In the genomic region with DNA sequence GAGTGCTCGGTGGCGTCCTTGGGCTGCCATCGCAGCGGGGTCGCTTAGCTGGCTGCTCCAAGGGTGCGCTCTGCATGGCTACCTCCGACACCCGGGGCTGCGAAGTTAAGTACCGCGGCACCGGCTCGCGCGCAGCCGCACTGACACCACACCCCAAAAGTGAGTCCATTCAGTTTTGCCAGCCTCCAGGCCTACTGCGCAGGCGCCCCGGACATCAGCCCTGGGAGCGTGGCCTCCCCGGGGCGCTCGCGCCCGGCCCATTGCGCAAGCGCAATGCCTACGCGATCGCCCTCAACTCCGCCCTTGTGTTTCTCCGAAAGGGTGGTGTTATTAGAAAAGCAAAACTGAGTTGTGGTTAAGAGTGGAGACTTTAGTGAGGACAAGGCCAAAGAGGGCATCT, we compare ENCODE assay signal across 8 mouse cellular contexts. TPM values are rescaled to one million over a fixed set of nuclear protein-coding genes. Genes with fewer than 3 reads are reported as not detected.
DNase-seq lines count a peak whose midpoint lies in the region; ATAC-seq and TF ChIP-seq lines count a peak whose summit lies in the region.

Gene Samhd1, minus strand, starts transcription at position 252 of the 400 bp plus-strand sequence.

- ATAC-seq in embryonic facial prominence, embryonic 14.5 days (ENCODE audit: low read depth) = peak; percentile 92
- peak; percentile 93 for ATAC-seq in limb, embryonic 14.5 days (ENCODE audit: low FRiP score, low read depth)
- ATAC-seq in midbrain, postnatal 0 days (ENCODE audit: low FRiP score) = peak; percentile 83

- peak within 1 kb of the TSS; percentile 68 for H3K27ac ChIP-seq in embryonic facial prominence, embryonic 14.5 days (replicated peaks; ENCODE audit: low read depth, low read length)
- peak within 1 kb of the TSS; percentile 40 for H3K27ac ChIP-seq in limb, embryonic 14.5 days (replicated peaks; ENCODE audit: low read depth, low read length)
- H3K27ac ChIP-seq in midbrain, postnatal 0 days (ENCODE audit: low read depth, low read length) = peak within 1 kb of the TSS; percentile 49

- 0 out of 2 replicates have a peak, but pooled peaks have one; percentile 48 for TF ChIP-seq POLR2A in limb, embryonic 14.5 days (IDR thresholded peaks at IDR 0.05; ENCODE audit: borderline replicate concordance, extremely low read depth, insufficient read depth, insufficient read length)

- TF ChIP-seq CTCF in midbrain, postnatal 0 days (IDR thresholded peaks at IDR 0.05) = peak; percentile 12; the same call in 1 of the 2 replicates

- WGBS in embryonic facial prominence, embryonic 14.5 days = 0% methylated on average over 25 of the region's 32 CpGs
- WGBS in limb, embryonic 14.5 days = under 1% methylated on average over 32 of the region's 32 CpGs
- WGBS in midbrain, postnatal 0 days = 0% methylated on average over 32 of the region's 32 CpGs

- DNase-seq in 3T3-L1 (ENCODE audit: low read depth, low spot score) = peak; percentile 96
- DNase-seq in adrenal gland, postnatal 4 days (ENCODE audit: low spot score in 2 of 2) = peak; percentile 89 to 91
- DNase-seq in embryonic facial prominence, embryonic 14.5 days (ENCODE audit: low spot score) = peak; percentile 96
- DNase-seq in heart, adult 8-10 months (ENCODE audit: low spot score) = peak; percentile 96
- peak; percentile 96 for DNase-seq in kidney, adult 9 months
- peak; percentile 92 for DNase-seq in limb, embryonic 14.5 days (ENCODE audit: low spot score)
- DNase-seq in midbrain, postnatal 0 days (ENCODE audit: low spot score) = peak; percentile 93
- peak; percentile 95 to 96 for DNase-seq in spleen, postnatal 14 days (ENCODE audit: low spot score in 2 of 2)

- peak within 1 kb of the TSS; percentile 74 for H3K9ac ChIP-seq in embryonic facial prominence, embryonic 14.5 days (ENCODE audit: low read depth, low read length)
- peak within 1 kb of the TSS; percentile 69 for H3K9ac ChIP-seq in limb, embryonic 14.5 days (ENCODE audit: low read depth, low read length, severe bottlenecking)
- H3K9ac ChIP-seq in midbrain, postnatal 0 days (replicated peaks; ENCODE audit: low read length, poor library complexity, severe bottlenecking) = peak within 1 kb of the TSS; percentile 65

- peak within 1 kb of the TSS; percentile 88 for H3K4me2 ChIP-seq in embryonic facial prominence, embryonic 14.5 days (ENCODE audit: low read depth, low read length)
- H3K4me2 ChIP-seq in limb, embryonic 14.5 days (replicated peaks; ENCODE audit: low read depth, low read length, severe bottlenecking) = peak within 1 kb of the TSS; percentile 81
- peak within 1 kb of the TSS; percentile 96 for H3K4me2 ChIP-seq in midbrain, postnatal 0 days (ENCODE audit: low read depth, low read length, poor library complexity, severe bottlenecking)

- no peaks in the 10 kb centered on the region for H3K9me3 ChIP-seq in embryonic facial prominence, embryonic 14.5 days (ENCODE audit: control insufficient read depth, low read length)
- no peaks in the 10 kb centered on the region for H3K9me3 ChIP-seq in limb, embryonic 14.5 days (ENCODE audit: control insufficient read depth, low read length)
- no peaks in the 10 kb centered on the region for H3K9me3 ChIP-seq in midbrain, postnatal 0 days (ENCODE audit: low read length)

- H3K27me3 ChIP-seq in embryonic facial prominence, embryonic 14.5 days (replicated peaks; ENCODE audit: control insufficient read depth, insufficient read depth, low read length) = no peaks in the 10 kb centered on the region
- no peaks in the 10 kb centered on the region for H3K27me3 ChIP-seq in limb, embryonic 14.5 days (ENCODE audit: control insufficient read depth, insufficient read depth, low read length)
- H3K27me3 ChIP-seq in midbrain, postnatal 0 days (ENCODE audit: insufficient read depth, low read length) = no peaks in the 10 kb centered on the region

- peaks cover 6% of the 10 kb centered on the region; the same call in 1 of the 2 replicates for H3K4me1 ChIP-seq in embryonic facial prominence, embryonic 14.5 days (ENCODE audit: control insufficient read depth, insufficient read depth, low read length)
- peaks cover 5% of the 10 kb centered on the region for H3K4me1 ChIP-seq in limb, embryonic 14.5 days (ENCODE audit: control insufficient read depth, insufficient read depth, low read length)
- H3K4me1 ChIP-seq in midbrain, postnatal 0 days (ENCODE audit: insufficient read depth, low read length) = no peaks in the 10 kb centered on the region

- H3K4me3 ChIP-seq in embryonic facial prominence, embryonic 14.5 days (ENCODE audit: low read depth, low read length) = peak within 1 kb of the TSS; percentile 65
- peak within 1 kb of the TSS; percentile 73 for H3K4me3 ChIP-seq in limb, embryonic 14.5 days (replicated peaks; ENCODE audit: low read length)
- H3K4me3 ChIP-seq in midbrain, postnatal 0 days (ENCODE audit: low read depth, low read length) = peak within 1 kb of the TSS; percentile 68

- H3K36me3 ChIP-seq in embryonic facial prominence, embryonic 14.5 days (ENCODE audit: control insufficient read depth, insufficient read depth, low read length) = no peaks in the 10 kb centered on the region
- no peaks in the 10 kb centered on the region for H3K36me3 ChIP-seq in limb, embryonic 14.5 days (ENCODE audit: control insufficient read depth, insufficient read depth, low read length)
- no peaks in the 10 kb centered on the region for H3K36me3 ChIP-seq in midbrain, postnatal 0 days (ENCODE audit: insufficient read depth, low read length)

RNA-seq across cellular contexts. Expression of gene Samhd1, which starts in this region (rescaled TPM):
- total RNA-seq in adrenal gland, postnatal 4 days (2021) = 10 to 100 TPM; 30.8 to 32.6 TPM
- polyA plus RNA-seq in embryonic facial prominence, embryonic 14.5 days (2014; fragmentation: Nextera tagmentation; extraction: Ambion mirVana) = 23.6 and 24.0 TPM in 2 replicates
- total RNA-seq in heart, adult 8-10 months (2022) = 10 to 100 TPM; 20.5 to 23.6 (median 21.5) TPM
- 33.6 and 34.4 TPM in 2 replicates for polyA plus RNA-seq in limb, embryonic 14.5 days (2012; rRNA removed)
- polyA plus RNA-seq in limb, embryonic 14.5 days (2014; fragmentation: Nextera tagmentation; extraction: Ambion mirVana) = 24.3 and 28.5 TPM in 2 replicates
- 13.0 and 14.1 TPM in 2 replicates for total RNA-seq in midbrain, postnatal 0 days (2014; rRNA removed)
- 8.7 and 9.9 TPM in 2 replicates for polyA plus RNA-seq in midbrain, postnatal 0 days (2015; fragmentation: Nextera tagmentation; extraction: Ambion mirVana)

Comparison
In these comparisons a context has a peak if more than half of its experiments do, and no peak if none do; other contexts are left out.
1. Peak in every context shown above with its lines: DNase-seq, ATAC-seq, H3K4me3 ChIP-seq and H3K27ac ChIP-seq.